16 mouse cellular contexts compared by ENCODE assay signal in the genomic region with DNA sequence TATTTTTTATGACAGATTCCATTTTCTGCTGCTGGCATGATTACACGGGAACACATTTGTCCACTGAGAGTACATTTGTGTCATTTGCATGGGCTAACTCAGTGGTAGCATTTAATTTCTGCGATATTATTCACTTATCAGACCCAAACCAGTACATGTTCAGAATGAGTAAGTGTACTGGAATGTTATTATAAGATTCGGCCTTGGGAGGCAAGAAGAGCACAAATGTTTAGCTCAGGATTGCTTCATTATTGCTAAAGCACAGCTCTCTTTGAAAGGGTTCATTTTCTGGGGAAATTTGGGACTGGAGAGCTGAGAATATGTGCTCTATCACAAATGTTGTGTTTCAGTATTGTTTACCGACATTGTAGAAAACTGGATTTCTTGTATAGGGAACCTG.
"Had no signal": no experiment of that assay in that cellular context is flagged by ENCODE, and none has a peak within 500 bp of the region (broad histone marks: within the 10 kb centered on the region; RNA-seq: fewer than 3 reads in every experiment).

No protein-coding gene starts in this region.

- H3K4me2 ChIP-seq: kidney, embryonic 15.5 days; limb, embryonic 15.5 days; liver, embryonic 12.5 days; lung, embryonic 15.5 days; midbrain, embryonic 12.5 days had no signal

- DNase-seq: kidney, adult 2 months; kidney, postnatal 14 days; lung, postnatal 14 days; retina, postnatal 1 day; right cerebral cortex, postnatal 4 days; spleen, adult 18-20 months; thymus, adult 2 months; thymus, postnatal 25 days had no signal

- H3K9ac ChIP-seq: kidney, embryonic 15.5 days; limb, embryonic 15.5 days; liver, embryonic 12.5 days; lung, embryonic 15.5 days; midbrain, embryonic 12.5 days had no signal

- H3K4me3 ChIP-seq: kidney, embryonic 15.5 days; limb, embryonic 15.5 days; liver, embryonic 12.5 days; lung, embryonic 15.5 days; megakaryocyte, embryonic 14.5 days; midbrain, embryonic 12.5 days had no signal

- H3K27me3 ChIP-seq: kidney, embryonic 15.5 days; limb, embryonic 15.5 days; liver, embryonic 12.5 days; lung, embryonic 15.5 days; megakaryocyte, embryonic 14.5 days; midbrain, embryonic 12.5 days had no signal

- ATAC-seq: intestine, embryonic 16.5 days; liver, embryonic 12.5 days had no signal

- H3K36me3 ChIP-seq: kidney, embryonic 15.5 days; limb, embryonic 15.5 days; liver, embryonic 12.5 days; lung, embryonic 15.5 days; midbrain, embryonic 12.5 days had no signal

- H3K27ac ChIP-seq: kidney, embryonic 15.5 days; limb, embryonic 15.5 days; liver, embryonic 12.5 days; lung, embryonic 15.5 days; macrophage; midbrain, embryonic 12.5 days had no signal

- H3K9me3 ChIP-seq: kidney, embryonic 15.5 days; limb, embryonic 15.5 days; liver, embryonic 12.5 days; lung, embryonic 15.5 days; megakaryocyte, embryonic 14.5 days; midbrain, embryonic 12.5 days had no signal

- H3K4me1 ChIP-seq: limb, embryonic 15.5 days; liver, embryonic 12.5 days; lung, embryonic 15.5 days; megakaryocyte, embryonic 14.5 days; midbrain, embryonic 12.5 days had no signal
